Mouse (Mus musculus): ENCODE results near the gene Mars2.
A peak's percentile ranks its signal among the peaks of the same experiment; 100 is the strongest.

The Mars2 gene

DNA sequence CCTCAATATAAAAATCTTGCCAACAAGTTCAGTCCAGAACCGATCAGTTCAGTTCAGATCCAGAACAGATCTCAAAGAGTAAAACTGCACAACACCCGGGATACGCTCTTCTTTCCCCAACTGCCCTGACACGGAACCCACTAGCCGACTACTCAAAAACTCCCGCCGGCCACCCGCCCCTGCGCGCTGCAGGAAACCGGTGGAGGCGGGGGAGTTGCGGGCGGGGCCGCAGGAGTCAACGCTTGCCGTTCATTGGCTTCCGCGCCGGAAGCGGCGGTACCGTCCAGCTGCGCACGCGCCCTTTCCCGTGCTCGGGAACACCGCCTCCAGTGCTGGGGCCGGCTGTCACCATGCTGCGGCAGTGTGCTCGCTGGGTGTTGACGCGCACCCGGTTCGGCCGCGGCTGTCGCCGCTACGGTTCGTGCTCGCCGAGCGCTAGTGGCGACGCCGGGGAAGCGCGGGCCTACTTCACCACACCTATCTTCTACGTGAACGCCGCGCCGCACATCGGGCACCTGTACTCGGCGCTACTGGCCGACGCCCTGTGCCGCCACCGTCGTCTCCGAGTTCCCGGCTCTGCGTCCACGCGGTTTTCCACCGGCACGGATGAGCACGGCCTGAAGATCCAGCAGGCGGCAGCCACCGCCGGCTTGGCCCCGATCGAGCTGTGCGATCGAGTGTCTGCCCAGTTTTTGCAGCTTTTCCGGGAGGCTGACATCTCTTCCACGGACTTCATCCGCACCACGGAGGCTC is at the start of gene Mars2:
TSS of gene Mars2 (plus strand) at position 288 of the 753 bp plus-strand sequence.
- DNase-seq (ENCODE audit: low read depth, low spot score), result peak; percentile 96

GRCm38 (mm10) chr1:55192015-55192414 is 45.0 kb upstream of the Mars2 start:
- peak; percentile 66 for DNase-seq (ENCODE audit: low read depth, low spot score)

DNA sequence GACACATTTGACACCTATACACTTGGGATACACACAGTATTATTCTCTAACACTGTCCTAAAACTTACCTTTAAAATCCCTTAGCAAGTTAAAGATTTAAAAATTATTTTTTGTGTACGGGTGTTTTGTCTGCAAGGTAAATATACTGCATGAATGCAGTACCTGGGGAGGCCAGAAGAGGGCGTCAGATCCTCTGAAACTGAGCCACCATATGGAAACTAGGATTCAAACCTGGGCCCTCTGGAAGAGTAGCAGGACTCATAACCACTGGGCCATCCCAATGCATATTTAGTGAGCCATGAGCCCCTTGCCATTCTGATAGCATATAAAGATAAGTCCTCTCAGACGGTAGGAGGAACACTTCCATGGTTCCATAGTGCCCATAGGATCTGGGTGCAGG is 44.2 kb upstream of the Mars2 start:
- peak; percentile 71 for DNase-seq (ENCODE audit: low read depth, low spot score)

DNA sequence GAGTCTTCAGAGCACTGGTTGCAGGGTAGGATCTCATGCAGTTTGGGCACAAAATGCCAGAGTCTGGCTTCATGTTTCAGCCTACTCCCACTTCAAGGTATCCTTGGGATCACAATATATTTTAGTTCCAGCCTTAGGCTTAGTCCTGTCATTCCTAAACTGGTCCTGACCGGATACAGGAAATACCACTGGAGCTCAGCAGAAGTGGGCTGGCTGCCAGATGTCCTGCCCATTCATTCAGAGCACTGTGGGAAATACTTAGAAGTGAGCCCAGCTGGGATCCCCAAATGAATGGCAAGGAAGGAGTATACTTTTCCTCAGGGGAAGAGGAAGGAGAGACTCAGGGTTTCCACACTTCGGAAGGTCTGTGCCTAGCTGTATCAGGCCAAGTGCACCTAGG is 43.7 kb upstream of the Mars2 start:
- DNase-seq (ENCODE audit: low read depth, low spot score), result peak; percentile 68

DNA sequence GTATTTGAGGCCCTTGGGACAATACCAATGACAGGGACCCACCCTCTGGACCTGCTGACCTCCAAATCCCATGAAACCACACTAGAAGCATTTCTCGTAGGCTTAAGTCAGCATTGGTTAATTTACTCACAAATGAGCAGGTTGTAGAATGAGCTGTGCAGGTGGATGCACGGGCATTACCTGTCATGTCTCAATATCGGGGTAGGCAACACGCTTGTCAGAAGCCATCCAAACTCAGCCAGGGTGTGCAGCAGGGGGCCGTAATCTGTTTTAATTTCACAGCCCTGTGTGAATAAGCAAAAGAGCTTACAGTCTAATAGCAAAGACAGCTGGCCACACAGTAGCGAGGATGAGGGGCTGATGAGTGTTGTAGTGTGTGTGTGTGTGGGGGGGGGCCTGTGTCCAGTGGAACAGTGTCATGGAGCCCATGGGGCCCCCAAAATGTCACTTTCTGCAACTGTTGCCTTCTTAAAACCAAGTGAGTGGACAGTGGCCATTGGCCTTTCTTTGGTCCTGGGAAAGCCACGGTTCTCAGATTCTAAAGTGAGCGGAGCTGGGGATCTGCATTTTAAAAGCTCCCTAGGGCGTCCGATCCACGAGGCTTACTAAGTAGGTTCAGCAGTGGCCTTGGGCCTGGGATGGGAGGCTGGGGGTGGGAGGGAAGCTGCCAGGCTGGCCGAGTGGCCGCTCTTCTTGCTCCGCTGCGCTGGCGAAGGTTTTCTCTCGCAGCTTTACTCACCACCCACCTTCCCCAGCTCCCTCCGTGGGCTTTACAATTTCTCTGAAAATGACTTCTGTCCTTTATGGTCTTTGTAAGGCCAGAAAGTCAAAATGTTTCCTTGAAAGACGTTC is 42.7 kb upstream of the Mars2 start:
- no peak for DNase-seq (ENCODE audit: low read depth, low spot score)

DNA sequence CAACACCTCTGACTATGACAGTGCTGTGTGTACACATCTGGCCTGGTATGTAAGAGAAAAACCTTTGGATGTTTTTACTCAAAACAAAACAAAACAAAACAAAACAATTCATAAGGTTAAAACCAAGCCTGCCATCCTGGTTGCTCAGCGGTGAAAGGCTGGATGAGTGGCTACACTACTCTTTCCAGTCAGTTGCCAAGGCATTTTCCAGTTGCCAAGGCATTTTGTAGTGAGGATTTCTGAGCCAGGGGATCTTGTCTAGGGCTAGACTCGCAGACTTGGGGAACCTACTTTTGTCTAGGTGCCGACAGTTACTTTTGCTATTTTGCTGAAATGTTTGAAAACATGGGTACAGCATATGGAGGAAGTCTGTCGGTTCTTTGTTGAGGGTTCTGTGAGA is 42.0 kb upstream of the Mars2 start:
- DNase-seq (ENCODE audit: low read depth, low spot score), result no peak

GRCm38 (mm10) chr1:55196327-55197003 is 40.5 kb upstream of the Mars2 start:
- DNase-seq (ENCODE audit: low read depth, low spot score), result peak; percentile 52

GRCm38 (mm10) chr1:55198719-55199118 is 38.3 kb upstream of the Mars2 start:
- DNase-seq (ENCODE audit: low read depth, low spot score), result peak; percentile 97

- peak; percentile 50 for DNase-seq (ENCODE audit: low read depth, low spot score)
Measured at GRCm38 (mm10) chr1:55201850-55202752, 34.9 kb upstream of the Mars2 start.

GRCm38 (mm10) chr1:55205808-55206327 is 31.1 kb upstream of the Mars2 start:
- peak; percentile 83 for DNase-seq (ENCODE audit: low read depth, low spot score)

- no peak for DNase-seq (ENCODE audit: low read depth, low spot score)
Measured at GRCm38 (mm10) chr1:55207561-55207960, 29.4 kb upstream of the Mars2 start.

GRCm38 (mm10) chr1:55208500-55209140 is 28.4 kb upstream of the Mars2 start:
- DNase-seq (ENCODE audit: low read depth, low spot score), result no peak

DNA sequence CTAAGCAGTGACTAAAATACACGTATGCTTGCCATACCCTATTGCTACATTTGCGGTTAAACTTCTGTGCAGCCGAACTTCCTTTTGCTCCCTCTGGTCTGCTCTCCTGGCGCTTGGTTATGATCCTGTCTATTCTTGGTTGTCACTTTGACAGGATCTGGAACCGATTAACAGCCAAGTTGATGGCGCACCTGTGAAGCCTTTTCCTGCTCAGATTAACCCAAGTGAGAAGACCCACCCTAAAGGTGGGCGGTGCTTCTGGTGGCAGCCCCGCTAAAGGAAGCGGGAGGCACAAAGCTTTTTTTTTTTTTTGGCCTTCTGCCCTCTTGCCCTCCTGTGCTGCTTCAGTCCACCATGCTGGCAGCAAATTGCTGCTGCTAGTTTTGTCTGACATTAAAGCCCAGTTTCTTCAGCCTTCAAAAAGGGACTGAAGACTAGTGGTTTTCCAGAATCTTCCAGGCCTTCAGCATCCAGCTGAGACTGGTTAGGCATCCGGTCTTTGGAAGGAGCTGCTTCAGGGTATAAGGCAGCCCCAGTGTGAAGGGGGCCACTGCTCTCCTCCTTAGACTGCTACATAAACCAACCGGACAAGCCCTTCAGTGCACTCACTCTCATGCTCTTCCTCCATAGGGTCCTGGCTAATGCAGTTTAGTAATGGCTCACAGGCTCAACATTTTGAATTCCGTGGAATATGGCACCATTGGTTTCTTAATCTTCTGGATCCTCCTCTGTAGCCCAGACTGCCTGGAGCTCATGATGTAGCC is 26.6 kb upstream of the Mars2 start:
- DNase-seq (ENCODE audit: low read depth, low spot score), result peak; percentile 73

GRCm38 (mm10) chr1:55211081-55211480 is 25.9 kb upstream of the Mars2 start:
- DNase-seq (ENCODE audit: low read depth, low spot score), result no peak

DNA sequence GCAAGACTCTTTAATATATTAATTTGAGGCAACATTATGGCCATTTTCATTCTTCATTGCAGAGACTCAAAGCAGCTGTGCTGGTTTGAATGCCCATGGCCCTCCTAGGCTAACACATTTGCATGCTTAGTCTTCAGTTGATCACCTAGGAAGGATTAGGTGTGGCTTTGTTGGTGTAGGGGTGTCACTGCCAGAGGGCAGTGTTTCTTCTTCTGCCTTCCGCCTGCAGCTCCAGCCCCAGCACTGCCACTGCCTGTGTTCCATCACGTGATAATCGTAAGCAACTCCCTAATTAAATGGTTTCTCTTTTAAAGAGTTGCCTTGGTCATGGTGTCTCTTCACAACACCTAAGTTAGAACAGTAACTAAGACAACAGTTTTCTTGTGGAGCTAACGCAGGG is 24.2 kb upstream of the Mars2 start:
- DNase-seq (ENCODE audit: low read depth, low spot score), result peak; percentile 79

DNA sequence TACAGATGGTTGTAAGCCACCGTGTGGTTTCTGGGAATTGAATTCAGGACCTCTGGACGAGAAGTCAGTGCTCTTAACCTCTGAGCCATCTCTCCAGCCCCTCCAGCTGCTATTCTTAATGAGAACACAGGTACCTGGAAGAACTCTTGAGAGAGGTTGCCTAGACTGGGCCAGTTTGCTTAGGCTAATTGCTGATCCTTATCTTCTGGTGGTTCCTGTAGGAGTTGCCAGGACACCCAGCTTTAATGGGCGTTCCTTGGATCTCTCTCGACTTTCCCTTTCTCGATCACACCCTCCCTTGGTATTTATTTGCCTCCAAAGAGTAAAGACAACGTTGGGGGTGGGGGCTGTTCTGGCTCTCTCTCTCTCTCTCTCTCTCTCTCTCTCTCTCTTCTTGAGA is 23.5 kb upstream of the Mars2 start:
- DNase-seq (ENCODE audit: low read depth, low spot score), result peak; percentile 78

GRCm38 (mm10) chr1:55213936-55214335 is 23.0 kb upstream of the Mars2 start:
- no peak for DNase-seq (ENCODE audit: low read depth, low spot score)

DNA sequence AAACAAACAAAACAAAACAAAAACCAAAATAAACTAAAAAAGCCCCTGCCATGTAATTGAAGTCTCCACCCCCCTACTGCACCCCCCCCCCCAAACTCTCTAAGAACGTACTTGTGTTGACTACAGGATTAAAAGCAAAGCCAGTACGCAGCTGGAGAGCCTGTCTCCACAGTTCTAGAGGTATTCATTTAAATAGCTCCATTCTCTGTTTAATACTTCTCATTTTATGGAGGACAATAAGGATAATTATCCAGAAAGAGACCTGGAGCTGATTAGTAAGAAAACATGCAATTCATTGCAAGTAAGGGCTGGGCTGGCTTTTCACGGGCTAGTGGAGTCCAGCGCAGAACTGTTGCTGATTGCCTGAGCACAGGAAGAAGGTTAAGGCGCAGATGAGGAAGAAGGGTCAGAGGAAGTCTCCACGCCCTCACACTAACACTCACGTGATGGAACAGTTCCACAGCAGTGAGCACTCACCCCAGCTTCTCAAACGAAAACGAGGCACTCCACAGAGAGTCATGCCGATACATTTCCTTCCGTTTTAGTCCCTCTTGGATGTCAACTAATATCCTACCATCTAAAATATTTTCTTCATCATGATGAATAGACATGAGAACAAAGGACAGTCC is 21.7 kb upstream of the Mars2 start:
- no peak for DNase-seq (ENCODE audit: low read depth, low spot score)

- no peak for DNase-seq (ENCODE audit: low read depth, low spot score)
Measured at GRCm38 (mm10) chr1:55217191-55217590, 19.8 kb upstream of the Mars2 start.

All from ES-CJ7 (cell line).